Mouse (Mus musculus) limb, embryonic 14.5 days (tissue): ENCODE measurements around the gene Nfatc4. TPM values are rescaled to one million over a fixed set of nuclear protein-coding genes. Genes with fewer than 3 reads are reported as not detected.

Experiments used
- ATAC-seq: fragments of 200-750 bp; cut with Nextera tagmentation; 2 replicates; pipeline ENCODE4 v1.8.0; 2017; ENCODE audit warnings: low read depth, moderate number of reproducible peaks, moderate TSS enrichment; ENCODE audit not compliant: low FRiP score
- DNase-seq: peaks from one replicate; pipeline ENCODE4 v3.0.0-alpha.2; 2015; ENCODE audit warnings: low spot score
- H3K27ac ChIP-seq: fragments of 300-500 bp; sonication (generic); replicated peaks from 2 replicates; pipeline ENCODE4 v1.5.1; 2014; ENCODE audit warnings: low read depth, mild to moderate bottlenecking, low read length, moderate library complexity, mixed read lengths
- H3K27me3 ChIP-seq: fragments of 300-500 bp; sonication (generic); 2 replicates; pipeline ENCODE4 v1.6.1; 2014; ENCODE audit warnings: low read length, mixed read lengths; ENCODE audit not compliant: control insufficient read depth, insufficient read depth
- H3K36me3 ChIP-seq: fragments of 300-500 bp; sonication (generic); 2 replicates; pipeline ENCODE4 v1.6.1; 2014; ENCODE audit warnings: mild to moderate bottlenecking, low read length, moderate library complexity, mixed read lengths; ENCODE audit not compliant: control insufficient read depth, insufficient read depth
- H3K4me1 ChIP-seq: fragments of 300-500 bp; sonication (generic); 2 replicates; pipeline ENCODE4 v1.6.1; 2014; ENCODE audit warnings: antibody characterized with exemption, low read length, mixed read lengths; ENCODE audit not compliant: control insufficient read depth, insufficient read depth
- H3K4me2 ChIP-seq: fragments of 300-500 bp; sonication (generic); replicated peaks from 2 replicates; pipeline ENCODE4 v1.6.1; 2014; ENCODE audit warnings: low read depth, mild to moderate bottlenecking, low read length, moderate library complexity; ENCODE audit not compliant: severe bottlenecking
- H3K4me3 ChIP-seq: fragments of 300-500 bp; sonication (generic); replicated peaks from 2 replicates; pipeline ENCODE4 v1.5.1; 2014; ENCODE audit warnings: low read length
- H3K9ac ChIP-seq: fragments of 300-500 bp; sonication (generic); 2 replicates; pipeline ENCODE4 v1.6.1; 2014; ENCODE audit warnings: mild to moderate bottlenecking, low read depth, low read length, moderate library complexity; ENCODE audit not compliant: severe bottlenecking
- H3K9me3 ChIP-seq: fragments of 300-500 bp; sonication (generic); 2 replicates; pipeline ENCODE4 v1.6.1; 2016; ENCODE audit warnings: low read length; ENCODE audit not compliant: control insufficient read depth
- POLR2A ChIP-seq: fragments of 200-500 bp; IDR thresholded peaks from 2 replicates; pipeline ENCODE4 v1.8.0; 2012; ENCODE audit warnings: inconsistent platforms, mild to moderate bottlenecking, moderate library complexity, borderline replicate concordance; ENCODE audit not compliant: insufficient read depth, insufficient read length; ENCODE audit errors: extremely low read depth
- WGBS: fragments of 180-500 bp; shearing (Covaris S2); extraction: QIAGEN DNeasy Blood & Tissue Kit; methylation state at CpG from one replicate; pipeline ENCODE4 v1.1.7; 2014; 5-methylcytosine and 5-hydroxymethylcytosine counted together
- polyA plus RNA-seq, 2 experiments: library from polyadenylated mRNA; depleted of rRNA in 1 of 2; stranded (reverse) in 1 of 2; unstranded in 1 of 2; fragments of >200 nt; fragmentation: Nextera tagmentation in 1 of 2; extraction: Ambion mirVana in 1 of 2; gene quantifications; 2 replicates each; pipeline versions ENCODE4 v1.2.1 to v1.2.3; 2012 to 2014

Nfatc4 gene
- polyA plus RNA-seq, 2 experiments = 83.5 to 171 TPM

GRCm38 (mm10) chr14:55842794-55843193 is 19.9 kb downstream of the Nfatc4 start:
- Histone ChIP-seq H3K27me3 (no peaks in the 10 kb centered on the region), H3K9me3 (no peaks in the 10 kb centered on the region)
- WGBS = 74% methylated on average over 4 of the region's 4 CpGs

GRCm38 (mm10) chr14:55845506-55846294 is 22.8 kb downstream of the Nfatc4 start:
- no peaks in the 10 kb centered on the region for H3K36me3 ChIP-seq
- WGBS = 63% methylated on average over 9 of the region's 9 CpGs
- no peak overlapping the region for H3K4me2 ChIP-seq
- H3K27ac ChIP-seq = no peak overlapping the region
- no peak overlapping the region for H3K9ac ChIP-seq
- H3K4me3 ChIP-seq = no peak overlapping the region
- H3K27me3 ChIP-seq = no peaks in the 10 kb centered on the region
- DNase-seq (no peak), ATAC-seq (no peak)
- H3K4me1 ChIP-seq = no peaks in the 10 kb centered on the region; the same call in 1 of the 2 replicates
- no peak for TF ChIP-seq POLR2A
- no peaks in the 10 kb centered on the region for H3K9me3 ChIP-seq

More at GRCm38 (mm10) chr14:55842794-55843193, 19.9 kb downstream of the Nfatc4 start:
- no peak overlapping the region for H3K9ac ChIP-seq
- no peaks in the 10 kb centered on the region for H3K4me1 ChIP-seq
- H3K4me3 ChIP-seq = no peak overlapping the region
- no peak for TF ChIP-seq POLR2A
- H3K36me3 ChIP-seq = no peaks in the 10 kb centered on the region
- H3K4me2 ChIP-seq = no peak overlapping the region
- no peak for ATAC-seq
- DNase-seq = no peak
- no peak overlapping the region for H3K27ac ChIP-seq

- TF ChIP-seq POLR2A = no peak
- no peak overlapping the region for H3K4me3 ChIP-seq
- DNase-seq (no peak), ATAC-seq (no peak)
- H3K27ac ChIP-seq = no peak overlapping the region
- no peaks in the 10 kb centered on the region for H3K9me3 ChIP-seq
- H3K36me3 ChIP-seq = no peaks in the 10 kb centered on the region
- H3K9ac ChIP-seq = no peak overlapping the region
- no peaks in the 10 kb centered on the region for H3K27me3 ChIP-seq
- 65% methylated on average over 6 of the region's 6 CpGs for WGBS
- no peak overlapping the region for H3K4me2 ChIP-seq
- H3K4me1 ChIP-seq = peaks cover 21% of the 10 kb centered on the region
Measured at GRCm38 (mm10) chr14:55850885-55851284, 27.9 kb downstream of the Nfatc4 start.

- H3K9me3 ChIP-seq = no peaks in the 10 kb centered on the region
- H3K27me3 ChIP-seq = no peaks in the 10 kb centered on the region
- H3K4me3 ChIP-seq = peak overlapping the region; percentile 66
- peak; percentile 84 for ATAC-seq
- no peak for TF ChIP-seq POLR2A
- WGBS = 2% methylated on average over 11 of the region's 11 CpGs
- H3K9ac ChIP-seq = peak overlapping the region; percentile 75
- DNase-seq = peak; percentile 84
- H3K27ac ChIP-seq = peak overlapping the region; percentile 96
- peaks cover 41% of the 10 kb centered on the region for H3K4me1 ChIP-seq
- peaks cover 9% of the 10 kb centered on the region for H3K36me3 ChIP-seq
- peak overlapping the region; percentile 95 for H3K4me2 ChIP-seq
Measured at GRCm38 (mm10) chr14:55852646-55853551, 30.0 kb downstream of the Nfatc4 start.

GRCm38 (mm10) chr14:55853621-55854285 is 30.8 kb downstream of the Nfatc4 start, which contains the start of gene Nynrin:
Gene Nynrin, plus strand, starts transcription at chr14:55854010.
- peak; percentile 88 for ATAC-seq
- DNase-seq = peak; percentile 91
- peaks cover 43% of the 10 kb centered on the region for H3K4me1 ChIP-seq
- H3K9me3 ChIP-seq = no peaks in the 10 kb centered on the region
- no peaks in the 10 kb centered on the region for H3K27me3 ChIP-seq
- H3K36me3 ChIP-seq = peaks cover 14% of the 10 kb centered on the region
- H3K9ac ChIP-seq = peak within 1 kb of the TSS; percentile 75
- under 1% methylated on average over 21 of the region's 33 CpGs for WGBS
- H3K4me2 ChIP-seq = peak within 1 kb of the TSS; percentile 95
- H3K4me3 ChIP-seq = peak within 1 kb of the TSS; percentile 66
- TF ChIP-seq POLR2A = no peak
- H3K27ac ChIP-seq = peak within 1 kb of the TSS; percentile 96
